Mouse (Mus musculus) hindbrain, embryonic 16.5 days (tissue): Measurements from ENCODE around the gene Cisd2. TPM values are rescaled to one million over a fixed set of nuclear protein-coding genes. Genes with fewer than 3 reads are reported as not detected.

Experiments used
- ATAC-seq: fragments of 200-750 bp; cut with Nextera tagmentation; 2 replicates; pipeline ENCODE4 v1.8.0; 2017; ENCODE audit warnings: moderate TSS enrichment, moderate library complexity
- H3K27ac ChIP-seq: fragments of 300-500 bp; sonication (generic); 2 replicates; pipeline ENCODE4 v1.5.1; 2014; ENCODE audit warnings: low read depth, mild to moderate bottlenecking, control low read depth, low read length, moderate library complexity
- H3K27me3 ChIP-seq: fragments of 300-500 bp; sonication (generic); replicated peaks from 2 replicates; pipeline ENCODE4 v1.6.1; 2014; ENCODE audit warnings: low read length; ENCODE audit not compliant: control insufficient read depth, insufficient read depth
- H3K36me3 ChIP-seq: fragments of 300-500 bp; sonication (generic); 2 replicates; pipeline ENCODE4 v1.6.1; 2014; ENCODE audit warnings: mild to moderate bottlenecking, low read length, moderate library complexity, mixed read lengths; ENCODE audit not compliant: control insufficient read depth, insufficient read depth
- H3K4me1 ChIP-seq: fragments of 300-500 bp; sonication (generic); 2 replicates; pipeline ENCODE4 v1.6.1; 2014; ENCODE audit warnings: low read depth, low read length; ENCODE audit not compliant: control insufficient read depth, insufficient read depth
- H3K4me2 ChIP-seq: fragments of 300-500 bp; sonication (generic); 2 replicates; pipeline ENCODE4 v1.6.1; 2014; ENCODE audit warnings: mild to moderate bottlenecking, low read length, control low read depth, moderate library complexity
- H3K4me3 ChIP-seq: fragments of 300-500 bp; sonication (generic); 2 replicates; pipeline ENCODE4 v1.5.1; 2014; ENCODE audit warnings: mild to moderate bottlenecking, low read length, control low read depth, moderate library complexity
- H3K9ac ChIP-seq: fragments of 300-500 bp; sonication (generic); 2 replicates; pipeline ENCODE4 v1.6.1; 2014; ENCODE audit warnings: low read depth, mild to moderate bottlenecking, control low read depth, low read length, moderate library complexity
- H3K9me3 ChIP-seq: fragments of 300-500 bp; sonication (generic); 2 replicates; pipeline ENCODE4 v1.6.1; 2014; ENCODE audit warnings: mild to moderate bottlenecking, low read length, moderate library complexity; ENCODE audit not compliant: control insufficient read depth
- WGBS: fragments of 180-500 bp; shearing (Covaris S2); extraction: QIAGEN DNeasy Blood & Tissue Kit; methylation state at CpG from one replicate; pipeline ENCODE4 v1.1.7; 2014; 5-methylcytosine and 5-hydroxymethylcytosine counted together
- polyA plus RNA-seq: library from polyadenylated mRNA; unstranded; fragments of >200 nt; fragmentation: Nextera tagmentation; extraction: Ambion mirVana; gene quantifications from 2 replicates; pipeline ENCODE4 v1.2.1, GENCODE M21; 2015

Cisd2 gene
- 61.2 and 62.0 TPM in 2 replicates for polyA plus RNA-seq

DNA sequence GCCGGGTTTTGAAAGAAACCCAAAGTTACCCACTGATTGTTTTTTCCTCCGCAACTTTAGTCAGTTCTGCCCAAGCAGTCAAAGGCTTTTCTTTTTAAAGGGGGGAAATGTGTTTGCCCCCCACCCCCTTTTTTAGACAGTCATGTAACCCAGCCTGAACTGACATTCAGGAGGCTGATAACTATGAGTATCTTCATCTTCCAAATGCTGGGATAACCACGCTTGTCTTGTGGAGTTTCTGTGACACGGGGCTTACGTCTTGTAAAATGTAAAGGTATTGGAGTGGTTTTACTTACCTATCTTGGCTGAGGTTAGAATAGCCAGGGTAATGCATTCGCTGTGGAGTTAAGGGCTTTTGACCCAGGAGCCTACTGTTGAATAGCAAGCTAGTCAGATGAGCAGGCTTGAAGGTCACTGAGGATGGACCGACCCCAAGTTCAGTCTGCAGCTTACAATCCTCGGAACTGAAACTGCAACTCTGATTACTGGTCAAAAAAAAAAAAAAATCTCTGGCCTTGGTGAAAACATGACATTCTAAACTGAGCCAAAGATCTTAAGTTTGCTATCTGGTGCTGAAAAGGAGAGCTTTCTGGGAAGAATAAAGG, at the start of gene Cisd2:
TSS of gene Cisd2 (minus strand) at position 318 of the 605 bp plus-strand sequence.
- WGBS, result 1% methylated on average over 8 of the region's 8 CpGs
- peaks cover 21% of the 10 kb centered on the region for H3K4me1 ChIP-seq
- no peaks in the 10 kb centered on the region for H3K9me3 ChIP-seq
- no peaks in the 10 kb centered on the region for H3K27me3 ChIP-seq
- peak within 1 kb of the TSS; percentile 100 for H3K27ac ChIP-seq
- H3K36me3 ChIP-seq, result no peaks in the 10 kb centered on the region
- ATAC-seq, result peak; percentile 28
- peak within 1 kb of the TSS; percentile 93 for H3K9ac ChIP-seq
- peak within 1 kb of the TSS; percentile 76 for H3K4me3 ChIP-seq
- H3K4me2 ChIP-seq, result peak within 1 kb of the TSS; percentile 84

DNA sequence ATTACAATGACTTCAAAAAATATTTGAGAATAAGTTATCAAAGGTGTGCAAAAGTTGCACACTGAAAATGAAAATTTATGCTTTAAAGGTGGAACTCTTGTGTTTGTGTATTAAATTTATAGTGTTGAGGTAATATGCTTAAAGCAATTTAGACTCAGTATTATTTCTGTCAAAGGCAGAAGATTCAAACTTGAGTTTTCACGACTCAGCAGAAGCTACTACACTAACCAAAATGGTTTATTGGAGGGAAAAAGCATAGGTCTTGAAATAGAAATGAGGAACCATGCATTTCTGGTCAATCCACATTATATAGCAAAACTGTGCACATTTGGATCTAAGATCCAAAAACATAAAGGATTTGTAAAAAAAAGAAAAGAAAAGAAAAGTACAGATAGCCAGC, 47.1 kb upstream of the Cisd2 start:
- H3K9me3 ChIP-seq, result no peaks in the 10 kb centered on the region
- no peak overlapping the region for H3K27ac ChIP-seq
- H3K4me1 ChIP-seq, result no peaks in the 10 kb centered on the region; the same call in 1 of the 2 replicates
- no peak overlapping the region for H3K9ac ChIP-seq
- H3K4me3 ChIP-seq, result no peak overlapping the region
- H3K27me3 ChIP-seq, result no peaks in the 10 kb centered on the region
- H3K36me3 ChIP-seq, result no peaks in the 10 kb centered on the region
- no peak overlapping the region for H3K4me2 ChIP-seq
- ATAC-seq, result no peak
- 85% methylated on average over 1 of the region's 1 CpGs for WGBS

DNA sequence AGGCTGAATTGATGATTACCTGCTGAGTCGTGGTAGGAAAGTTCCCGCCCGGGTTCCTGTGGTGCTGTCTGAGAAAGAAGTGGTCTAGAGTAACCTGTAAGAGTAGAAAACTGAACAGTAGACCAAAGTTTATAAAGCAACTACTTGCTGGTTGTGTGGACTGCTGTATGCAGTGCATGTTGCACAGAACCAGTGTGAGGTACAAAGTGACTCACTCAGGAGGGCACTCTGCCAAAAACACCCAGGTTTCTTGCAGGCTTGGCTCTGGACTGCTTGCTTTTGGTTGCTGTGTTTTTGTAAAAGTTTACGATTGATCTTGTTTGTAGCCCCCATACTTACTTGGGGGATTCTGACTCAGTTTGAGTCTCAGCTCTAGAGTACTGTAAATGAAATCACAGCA, 46.2 kb upstream of the Cisd2 start:
- Histone ChIP-seq H3K9me3 (no peaks in the 10 kb centered on the region), H3K9ac (no peak overlapping the region), H3K27me3 (no peaks in the 10 kb centered on the region), H3K4me1 (no peaks in the 10 kb centered on the region; the same call in 1 of the 2 replicates), H3K4me3 (no peak overlapping the region), H3K4me2 (no peak overlapping the region), H3K27ac (no peak overlapping the region), H3K36me3 (no peaks in the 10 kb centered on the region)
- ATAC-seq, result peak; percentile 69; the same call in 1 of the 2 replicates
- WGBS, result 50% methylated on average over 4 of the region's 4 CpGs

DNA sequence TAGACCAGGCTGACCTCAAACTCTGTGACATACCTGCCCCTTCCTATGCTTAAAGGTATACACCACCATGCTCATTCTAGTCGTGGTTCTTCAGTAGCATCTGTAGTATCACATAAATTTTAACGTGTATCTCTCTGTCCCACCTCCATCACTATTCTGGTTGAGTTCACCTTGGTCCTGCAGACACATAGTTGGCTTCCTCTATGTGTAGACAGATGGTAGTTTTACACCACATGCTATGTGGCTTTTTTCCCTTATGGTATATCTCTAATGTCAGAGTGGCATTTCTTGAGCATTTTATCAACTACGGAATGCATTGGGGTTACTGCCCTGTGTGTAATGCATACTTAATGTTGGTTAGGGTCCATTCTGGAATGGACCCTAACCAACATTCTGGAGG, 45.4 kb upstream of the Cisd2 start:
- no peaks in the 10 kb centered on the region for H3K36me3 ChIP-seq
- no peaks in the 10 kb centered on the region for H3K27me3 ChIP-seq
- H3K9ac ChIP-seq, result no peak overlapping the region
- 50% methylated on average over 3 of the region's 3 CpGs for WGBS
- H3K4me2 ChIP-seq, result no peak overlapping the region
- H3K27ac ChIP-seq, result no peak overlapping the region
- H3K9me3 ChIP-seq, result no peaks in the 10 kb centered on the region
- ATAC-seq, result no peak
- H3K4me1 ChIP-seq, result no peaks in the 10 kb centered on the region; the same call in 1 of the 2 replicates
- H3K4me3 ChIP-seq, result no peak overlapping the region

DNA sequence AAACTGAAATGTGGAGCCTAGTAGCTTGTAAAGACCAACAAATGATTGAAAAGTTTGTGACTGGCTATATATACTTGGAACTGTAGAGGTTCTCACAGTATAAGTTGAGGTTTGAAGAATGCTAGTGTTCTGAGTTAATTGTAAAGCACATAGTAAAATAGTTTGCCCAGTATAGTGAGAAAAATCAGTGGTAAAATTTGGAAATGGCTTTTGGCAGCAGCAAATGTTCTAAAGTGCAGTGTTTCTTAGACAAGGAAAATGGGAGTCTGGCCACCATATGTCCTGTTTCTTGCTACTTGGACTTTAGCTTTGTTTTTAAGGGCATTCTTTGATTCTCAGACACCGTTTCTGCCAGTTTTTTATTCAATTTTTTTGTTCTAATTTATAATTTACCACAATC, 44.7 kb upstream of the Cisd2 start:
- no peak overlapping the region for H3K4me3 ChIP-seq
- no peaks in the 10 kb centered on the region for H3K27me3 ChIP-seq
- 83% methylated on average over 1 of the region's 1 CpGs for WGBS
- H3K36me3 ChIP-seq, result no peaks in the 10 kb centered on the region
- no peaks in the 10 kb centered on the region; the same call in 1 of the 2 replicates for H3K4me1 ChIP-seq
- no peak overlapping the region for H3K27ac ChIP-seq
- H3K9ac ChIP-seq, result no peak overlapping the region
- H3K4me2 ChIP-seq, result no peak overlapping the region
- ATAC-seq, result no peak
- H3K9me3 ChIP-seq, result no peaks in the 10 kb centered on the region

DNA sequence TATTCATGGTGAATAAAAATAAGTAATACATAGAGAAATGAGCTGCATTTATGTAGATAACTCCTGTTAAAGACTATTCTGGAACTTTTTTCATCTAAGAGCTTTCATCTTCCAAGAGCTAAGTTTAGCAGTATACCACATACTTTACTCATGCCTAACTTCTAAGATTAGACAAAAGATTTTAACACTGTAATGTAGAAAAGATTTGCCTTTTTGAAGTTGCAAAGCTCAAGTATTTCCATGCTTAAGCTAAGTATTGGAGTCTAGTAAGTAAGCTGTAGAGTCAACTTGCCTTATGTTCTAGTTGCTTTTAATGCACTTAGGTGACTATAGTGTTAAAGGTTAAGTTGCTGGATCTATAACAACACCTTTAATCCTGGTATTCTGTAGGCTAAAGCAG, 35.3 kb upstream of the Cisd2 start:
- peaks cover 8% of the 10 kb centered on the region; the same call in 1 of the 2 replicates for H3K36me3 ChIP-seq
- ATAC-seq, result no peak

DNA sequence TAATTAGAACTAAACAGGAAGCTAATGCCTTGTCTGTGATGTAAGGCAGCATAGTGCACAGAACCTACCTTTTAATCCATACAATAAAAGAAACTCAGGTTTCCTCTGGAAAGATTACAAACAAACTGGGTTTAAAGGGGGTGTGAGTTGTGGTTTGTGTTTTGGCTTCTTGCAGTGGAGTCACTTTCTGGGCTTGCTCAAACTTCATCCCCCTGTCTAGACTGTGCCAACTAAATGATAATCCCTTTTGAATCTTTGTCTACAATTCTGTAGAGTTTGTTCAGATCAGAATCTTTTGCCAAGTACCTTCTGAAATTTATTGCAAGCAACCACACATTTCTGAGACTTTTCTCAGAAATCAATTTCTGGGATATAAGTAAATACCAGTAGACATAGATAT, 21.2 kb upstream of the Cisd2 start:
- Histone ChIP-seq H3K27me3 (no peaks in the 10 kb centered on the region), H3K4me3 (no peak overlapping the region), H3K36me3 (no peaks in the 10 kb centered on the region), H3K9me3 (no peaks in the 10 kb centered on the region), H3K4me2 (no peak overlapping the region), H3K27ac (no peak overlapping the region), H3K9ac (no peak overlapping the region), H3K4me1 (peaks cover 21% of the 10 kb centered on the region)
- no peak for ATAC-seq

More for the DNA sequence above, 35.3 kb upstream of the Cisd2 start:
- H3K4me1 ChIP-seq, result no peaks in the 10 kb centered on the region
- no peaks in the 10 kb centered on the region for H3K27me3 ChIP-seq
- no peaks in the 10 kb centered on the region for H3K9me3 ChIP-seq
- no peak overlapping the region for H3K4me2 ChIP-seq
- no peak overlapping the region for H3K27ac ChIP-seq
- no peak overlapping the region for H3K9ac ChIP-seq
- H3K4me3 ChIP-seq, result no peak overlapping the region

DNA sequence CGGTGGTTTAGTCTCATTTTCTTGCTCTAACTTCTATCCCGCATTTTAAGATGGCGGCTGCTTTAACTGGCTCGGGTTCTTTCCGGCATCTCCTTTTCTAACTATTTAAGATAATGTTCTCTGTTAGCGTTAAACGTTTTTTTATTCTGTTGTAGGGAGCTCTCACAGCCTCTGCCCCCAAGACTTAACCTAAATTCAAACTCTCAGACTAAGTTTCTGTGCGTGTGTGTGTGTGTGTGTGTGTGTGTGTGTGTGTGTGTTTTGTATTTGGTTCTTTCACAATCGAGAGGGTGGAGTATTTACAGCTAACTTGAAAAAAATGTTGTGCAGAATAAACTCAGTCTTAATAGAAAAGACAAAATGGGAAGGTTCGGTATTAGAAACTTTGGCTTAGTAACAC, 16.9 kb upstream of the Cisd2 start:
- H3K36me3 ChIP-seq, result no peaks in the 10 kb centered on the region
- H3K27me3 ChIP-seq, result no peaks in the 10 kb centered on the region
- peak overlapping the region; percentile 99; the same call in 1 of the 2 replicates for H3K9ac ChIP-seq
- H3K4me2 ChIP-seq, result peak overlapping the region; percentile 98
- H3K9me3 ChIP-seq, result no peaks in the 10 kb centered on the region
- H3K27ac ChIP-seq, result no peak overlapping the region
- 46% methylated on average over 10 of the region's 10 CpGs for WGBS
- no peak for ATAC-seq
- H3K4me1 ChIP-seq, result peaks cover 30% of the 10 kb centered on the region
- H3K4me3 ChIP-seq, result peak overlapping the region; percentile 85

DNA sequence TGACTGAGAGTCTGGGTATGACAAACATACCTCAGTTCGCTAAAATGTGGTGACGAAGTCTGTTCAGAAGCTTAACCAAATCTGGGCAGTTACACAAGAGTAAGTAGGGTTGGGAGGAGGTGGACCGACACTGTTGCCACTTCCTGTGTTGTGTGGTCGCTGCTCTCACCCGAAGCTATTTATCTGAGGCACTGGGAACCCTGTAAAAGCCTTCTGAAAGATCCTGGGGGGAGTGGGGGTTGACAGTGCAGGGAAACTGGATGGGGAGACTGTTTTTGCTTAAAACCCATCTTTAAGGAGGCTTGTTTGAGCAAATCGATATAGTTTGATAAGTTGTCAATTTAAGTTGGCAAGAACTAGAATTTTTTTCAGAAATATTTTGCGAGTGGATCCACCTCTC, 16.5 kb upstream of the Cisd2 start:
- no peak for ATAC-seq
- H3K27me3 ChIP-seq, result no peaks in the 10 kb centered on the region

More for the DNA sequence above, 16.5 kb upstream of the Cisd2 start:
- Histone ChIP-seq H3K36me3 (no peaks in the 10 kb centered on the region), H3K4me3 (peak overlapping the region; percentile 85), H3K4me1 (peaks cover 30% of the 10 kb centered on the region), H3K9me3 (no peaks in the 10 kb centered on the region), H3K9ac (peak overlapping the region; percentile 99), H3K27ac (no peak overlapping the region), H3K4me2 (peak overlapping the region; percentile 98)
- WGBS, result 24% methylated on average over 7 of the region's 7 CpGs
